Mouse (Mus musculus) neutrophil, adult 5-6 weeks (primary cell): ENCODE results near the gene Csnk1e. TPM values are rescaled to one million over a fixed set of nuclear protein-coding genes. Genes with fewer than 3 reads are reported as not detected.

ENCODE experiments used
- ATAC-seq: fragments of 151-379, 151-347 bp; 2 replicates; pipeline ENCODE4 v1.8.0; 2017; ENCODE audit warnings: mild to moderate bottlenecking, moderate TSS enrichment; ENCODE audit not compliant: insufficient number of reproducible peaks, poor library complexity, low FRiP score, severe bottlenecking; ENCODE audit errors: extremely low read depth
- total RNA-seq: library from RNA; stranded (forward); fragments of 200-1000 nt; gene quantifications from 2 replicates; pipeline ENCODE4 v1.2.3, GENCODE M21; 2017

Csnk1e gene
- total RNA-seq, 1 experiment from 2014 or later = 92.8 TPM

DNA sequence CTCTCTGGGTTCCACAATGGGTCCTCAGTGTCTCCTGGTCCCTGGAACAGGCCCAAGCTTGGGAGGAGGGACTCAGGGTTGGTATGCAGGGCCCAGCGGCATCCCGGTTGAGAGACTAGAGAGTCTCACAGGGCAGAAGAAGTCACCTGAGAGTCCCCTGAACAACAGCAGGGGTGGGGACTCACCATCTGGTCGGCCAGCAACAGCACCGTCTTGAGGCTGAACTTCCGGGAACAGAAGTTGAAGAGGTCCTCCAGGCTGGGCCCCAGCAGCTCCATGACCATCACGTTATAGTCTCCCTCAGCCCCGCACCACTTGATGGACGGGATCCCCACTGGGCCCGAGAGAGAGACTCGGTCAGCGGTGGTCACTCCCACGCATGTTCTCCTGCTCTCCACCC is 25.8 kb downstream of the Csnk1e start:
- no peak for ATAC-seq

DNA sequence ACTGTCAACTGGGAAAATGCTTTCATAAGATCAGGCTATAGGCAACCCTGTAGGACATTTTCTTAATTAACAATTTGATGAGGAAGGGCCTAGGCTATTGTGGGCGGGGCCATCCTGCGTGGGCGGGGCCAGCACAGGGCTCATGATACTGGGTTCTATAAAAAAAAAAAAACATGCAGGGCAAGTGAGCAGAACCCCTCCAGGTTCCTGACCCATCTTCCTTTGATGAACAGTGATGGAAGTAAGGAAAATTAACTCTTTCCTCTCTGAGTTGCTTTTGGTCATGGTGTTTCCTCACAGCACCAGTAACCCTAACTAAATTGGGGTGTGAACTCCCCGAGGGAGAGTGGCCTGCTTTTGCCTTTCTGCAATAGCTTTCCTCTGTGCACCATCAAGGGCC is 26.8 kb downstream of the Csnk1e start:
- ATAC-seq = no peak

DNA sequence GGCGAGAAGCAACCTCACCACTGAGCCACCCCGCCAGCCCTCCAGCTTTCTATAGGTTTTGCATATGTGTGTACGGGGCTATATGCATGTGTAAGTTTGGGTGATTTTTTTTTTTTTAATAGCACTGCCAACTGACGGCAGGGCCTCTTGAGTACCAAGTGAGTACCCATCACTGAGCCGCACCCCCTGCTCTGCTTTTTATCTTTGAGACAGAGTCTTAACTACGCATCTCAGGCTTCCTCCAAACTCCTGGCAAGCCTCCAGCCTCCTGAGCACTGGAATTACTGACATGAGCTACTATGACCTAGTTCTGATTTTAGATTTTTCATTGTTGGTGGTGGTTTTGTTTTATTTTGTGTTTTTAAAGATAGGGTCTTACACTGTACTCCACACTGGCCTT is 27.9 kb downstream of the Csnk1e start:
- ATAC-seq = no peak

DNA sequence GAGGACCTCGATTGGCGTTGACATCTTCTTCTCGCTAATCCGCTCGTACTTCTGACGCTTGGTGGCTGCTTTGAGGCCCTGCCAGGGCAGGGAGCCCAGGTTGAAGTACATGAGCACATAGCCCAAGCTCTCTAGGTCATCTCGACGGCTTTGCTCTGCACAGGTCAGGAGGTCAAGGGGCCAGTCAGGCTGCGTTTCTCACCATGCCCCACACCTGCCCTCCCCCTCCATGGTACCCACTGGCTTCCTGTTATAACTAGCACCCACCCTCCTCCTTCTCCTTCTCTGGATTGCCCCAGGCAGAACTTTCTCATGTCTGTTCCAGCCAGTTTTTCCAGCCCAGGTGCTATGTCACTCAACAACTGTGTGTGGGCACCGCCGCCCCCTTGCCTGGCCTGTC is 29.9 kb downstream of the Csnk1e start:
- no peak for ATAC-seq

DNA sequence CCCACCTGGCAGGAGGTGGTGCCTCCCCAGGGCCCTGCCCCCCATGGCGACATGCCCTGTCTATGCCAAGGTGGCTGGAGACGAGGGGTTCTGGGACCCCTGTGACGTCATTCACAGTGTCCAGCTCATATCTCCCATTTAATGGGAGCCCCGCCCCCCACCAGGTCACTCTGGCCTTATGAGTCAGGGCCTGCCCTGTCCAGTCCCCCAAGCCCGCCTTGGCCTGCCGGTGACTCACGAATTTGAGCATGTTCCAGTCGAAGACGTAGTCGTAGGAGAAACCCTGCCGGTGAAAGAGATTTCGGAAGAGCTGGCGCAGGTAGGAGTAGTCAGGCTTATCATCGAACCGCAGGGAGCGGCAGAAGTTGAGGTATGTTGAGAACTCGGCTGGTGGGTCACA is 30.8 kb downstream of the Csnk1e start:
- ATAC-seq = no peak

DNA sequence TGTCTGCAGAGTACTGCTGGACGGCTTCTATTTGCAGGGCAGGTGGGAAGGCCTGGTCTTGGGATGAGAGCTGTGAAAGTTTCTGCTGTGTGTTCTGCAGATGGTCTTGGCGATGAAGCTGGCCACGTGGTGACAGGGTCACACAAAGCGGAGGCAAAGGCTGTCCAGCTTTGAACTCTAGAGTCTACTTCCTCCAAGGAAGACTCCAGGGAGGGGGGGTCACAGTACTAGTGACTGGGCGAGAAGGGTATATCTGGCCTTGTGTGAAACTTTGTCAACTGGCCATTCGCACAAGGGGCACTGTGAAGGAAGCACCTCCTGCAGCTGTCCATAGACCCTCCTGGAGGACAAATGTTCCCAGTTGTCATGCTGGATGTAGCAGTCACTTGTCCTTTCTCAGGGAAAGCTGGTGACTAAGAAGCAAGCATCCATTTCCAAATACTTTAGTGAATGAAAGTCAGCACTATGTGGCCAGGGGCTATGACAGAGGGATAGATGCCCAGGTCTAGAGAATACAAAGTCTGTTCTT is 32.6 kb downstream of the Csnk1e start:
- ATAC-seq = no peak

DNA sequence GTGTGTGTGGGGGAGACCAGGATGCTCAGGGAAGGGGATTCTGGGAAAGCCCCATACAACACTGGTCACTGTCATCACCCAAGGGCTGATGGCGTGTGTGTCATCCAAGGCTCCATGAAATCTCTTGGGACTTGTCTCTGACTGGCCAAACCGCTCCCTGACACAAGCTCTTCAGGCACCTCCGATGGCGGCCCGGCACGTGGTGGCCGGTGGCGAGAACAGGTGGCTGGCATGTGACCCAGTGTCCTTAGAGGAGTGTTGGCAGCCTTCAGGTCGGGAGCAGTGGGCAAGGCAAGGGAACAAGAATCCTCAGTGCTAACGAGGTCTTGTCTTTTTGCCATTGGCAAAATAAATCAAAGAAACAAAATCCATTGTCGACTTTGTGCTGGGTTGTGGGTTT is 36.7 kb downstream of the Csnk1e start:
- ATAC-seq = no peak

DNA sequence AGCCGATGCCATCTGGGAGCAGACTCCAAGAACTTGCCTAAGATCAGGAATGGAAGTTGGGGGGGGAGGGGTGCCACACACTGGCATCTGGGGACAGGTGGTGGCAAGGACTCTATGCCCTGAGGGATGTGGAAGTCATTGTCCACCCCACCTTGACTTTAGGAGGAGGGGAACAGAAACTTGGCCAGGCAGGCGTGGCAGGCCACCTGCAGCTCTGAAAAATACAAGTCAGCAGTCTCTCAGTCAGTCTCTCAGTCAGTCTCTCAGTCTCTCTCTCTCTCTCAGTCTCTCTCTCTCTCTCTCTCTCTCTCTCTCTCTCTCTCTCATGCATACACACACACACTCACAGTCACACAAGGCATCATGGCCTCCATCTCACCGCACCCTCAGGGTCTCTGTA is 37.1 kb downstream of the Csnk1e start:
- ATAC-seq = no peak

DNA sequence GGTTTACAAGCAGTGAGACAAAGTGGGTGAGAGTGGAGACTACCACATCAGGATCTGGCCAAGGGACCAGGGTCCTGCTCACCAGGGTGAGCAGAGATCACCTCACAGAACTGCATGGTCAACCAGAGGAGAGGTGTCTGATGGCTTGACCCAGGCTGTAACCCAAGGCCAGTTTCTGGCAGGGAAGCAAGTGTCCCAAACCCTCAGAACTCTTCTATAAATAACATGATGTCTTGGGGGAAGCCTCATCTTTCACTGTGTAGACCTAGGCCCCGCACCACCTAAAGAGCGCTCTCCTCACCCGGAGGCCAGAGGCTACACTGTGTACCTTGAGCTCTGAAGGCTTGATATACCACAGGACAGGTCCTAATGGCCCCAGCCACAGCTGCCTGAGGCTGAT is 38.0 kb downstream of the Csnk1e start:
- ATAC-seq = no peak

DNA sequence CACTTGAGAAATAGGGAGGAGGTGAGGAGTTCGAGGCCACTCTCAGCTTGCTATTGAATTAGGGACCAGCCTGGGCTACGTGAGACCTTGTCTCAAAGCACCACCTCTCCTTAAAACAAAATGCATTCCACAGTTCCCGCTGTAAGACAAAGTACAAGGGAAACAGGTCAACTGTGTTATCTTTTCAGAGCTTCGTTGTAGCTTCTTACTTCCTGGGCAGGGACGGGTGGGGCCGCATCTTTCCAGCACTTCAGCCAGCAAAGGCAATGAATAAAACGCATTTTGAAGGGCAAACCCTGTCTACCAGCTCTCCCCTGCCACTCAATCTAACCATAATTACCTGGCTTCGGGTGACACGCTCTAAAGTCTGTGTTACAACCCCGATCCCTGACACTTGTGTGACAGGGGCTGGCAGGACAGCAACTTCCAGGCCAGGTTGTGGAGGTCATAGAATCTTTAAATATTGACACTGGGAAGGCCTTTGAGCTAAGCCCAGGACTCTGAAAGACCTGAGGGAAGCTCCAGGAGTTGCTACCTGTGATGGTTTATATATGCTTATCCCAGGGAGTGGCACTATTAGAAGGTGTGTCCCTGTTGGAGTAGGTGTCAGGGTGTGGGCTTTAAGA is 38.8 kb downstream of the Csnk1e start:
- ATAC-seq = no peak

DNA sequence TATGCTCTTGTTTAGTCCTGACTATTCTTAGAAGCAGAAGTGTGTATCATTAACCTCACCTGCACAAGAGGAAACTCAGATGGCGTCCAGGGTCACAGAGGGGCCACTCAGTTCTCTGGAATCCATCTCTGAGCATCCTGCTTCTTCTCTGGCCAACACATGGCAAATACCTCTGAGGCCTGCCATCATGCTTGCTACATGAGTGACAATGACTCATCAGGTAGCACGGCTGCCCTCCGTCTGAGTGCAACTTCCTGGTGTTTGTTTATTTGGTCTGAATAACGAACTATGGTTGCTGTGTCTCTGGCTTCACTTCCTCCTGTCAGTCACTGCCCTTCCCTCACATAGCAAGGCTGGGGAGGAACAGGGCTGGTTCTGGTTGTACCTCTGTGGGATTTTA is 40.9 kb downstream of the Csnk1e start:
- peak; percentile 87 for ATAC-seq

DNA sequence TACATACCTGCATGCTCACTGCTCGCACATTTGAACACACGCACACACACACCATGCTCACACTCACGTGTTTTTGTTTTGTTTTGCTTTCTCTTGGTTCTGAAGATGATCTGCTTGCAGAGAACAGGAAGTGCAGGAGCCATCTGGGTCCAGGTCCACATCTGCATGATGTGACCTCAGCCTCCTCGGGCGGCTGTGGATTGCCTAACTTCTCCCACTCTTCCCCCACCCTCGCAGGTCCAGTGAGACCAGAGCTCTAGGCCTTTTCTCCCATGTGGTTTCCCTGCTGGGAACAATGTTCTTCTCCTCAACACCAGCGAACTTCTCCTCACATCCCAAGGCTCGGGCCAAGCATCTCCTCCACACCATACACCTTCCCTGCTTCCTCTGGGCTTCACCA is 41.6 kb downstream of the Csnk1e start:
- ATAC-seq = peak; percentile 23

DNA sequence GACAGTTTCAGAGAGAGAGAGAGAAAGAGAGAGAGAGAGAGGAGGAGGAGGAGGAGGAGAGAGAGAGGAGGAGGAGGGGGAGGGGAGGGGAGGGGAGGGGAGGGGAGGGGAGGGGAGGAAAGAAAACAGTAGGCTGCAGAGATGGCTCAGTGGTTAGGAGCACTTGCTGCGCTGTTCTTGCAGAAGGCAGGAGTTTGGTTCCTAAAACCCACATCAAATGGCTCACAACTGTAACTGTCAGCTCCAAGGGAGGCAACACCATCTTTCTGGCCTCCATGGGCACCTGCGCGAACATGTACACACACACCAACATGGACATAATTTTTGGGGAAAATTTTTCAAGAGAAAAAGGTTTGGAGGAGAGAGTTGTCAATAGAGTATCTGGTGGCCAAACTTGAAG is 42.2 kb downstream of the Csnk1e start:
- ATAC-seq = no peak

DNA sequence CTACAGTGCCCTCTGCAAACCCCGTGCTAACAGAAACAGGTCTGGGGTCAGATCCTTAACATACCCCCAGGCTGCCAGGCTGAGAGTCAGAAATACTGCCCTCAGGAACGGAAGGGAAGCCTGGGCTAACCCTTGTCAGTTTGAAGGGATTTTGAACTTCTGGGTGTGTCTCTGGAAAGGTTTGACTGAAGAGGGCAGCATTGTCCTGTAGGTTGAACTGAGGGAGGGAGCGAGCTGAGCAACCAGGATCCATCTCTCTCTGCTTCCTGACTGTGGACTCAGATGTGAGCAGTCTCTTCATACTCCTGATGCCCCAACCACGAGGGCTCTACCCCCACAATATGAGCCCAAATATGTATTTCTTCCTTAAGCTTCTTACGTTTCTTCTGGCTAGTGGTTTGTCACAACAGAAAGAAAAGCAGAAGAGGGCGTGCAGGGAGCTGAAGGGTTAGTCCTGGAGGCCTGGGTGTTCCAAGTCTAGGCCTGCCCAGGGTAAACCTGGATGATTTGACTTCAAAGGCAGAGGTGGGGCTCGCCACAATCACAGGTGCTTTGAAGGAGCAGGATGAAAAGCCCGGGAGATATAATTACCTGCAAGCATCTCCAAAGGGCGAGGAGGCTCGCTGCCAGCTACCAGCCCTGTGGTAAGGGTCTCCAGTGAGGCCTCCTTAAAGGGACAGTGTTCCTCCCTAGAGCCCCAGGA is 43.9 kb downstream of the Csnk1e start:
- no peak for ATAC-seq

DNA sequence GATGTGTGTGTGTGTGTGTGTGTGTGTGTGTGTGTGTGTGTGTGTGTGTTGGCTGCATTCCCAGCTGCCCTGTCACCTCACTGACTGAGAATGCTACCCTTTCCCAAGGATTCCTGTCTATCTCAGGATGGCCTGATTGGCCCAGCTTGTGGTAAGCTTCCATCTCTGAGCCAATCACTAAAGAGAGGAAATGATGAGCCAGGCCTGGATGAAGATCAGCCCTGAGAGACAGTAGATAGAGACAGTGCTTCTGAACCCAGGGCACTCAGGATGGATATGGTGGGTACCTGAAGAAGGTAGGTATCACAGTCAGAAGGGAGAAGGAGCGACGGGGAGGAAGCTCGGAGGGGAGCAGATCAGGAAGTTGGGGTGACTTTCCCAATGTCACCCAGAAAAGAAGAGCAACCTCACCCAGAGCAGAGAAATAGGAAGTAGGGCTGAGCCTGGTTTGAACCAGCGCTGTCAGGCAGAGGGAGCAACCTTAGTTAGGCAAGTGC is 46.2 kb downstream of the Csnk1e start:
- ATAC-seq = peak; percentile 60

DNA sequence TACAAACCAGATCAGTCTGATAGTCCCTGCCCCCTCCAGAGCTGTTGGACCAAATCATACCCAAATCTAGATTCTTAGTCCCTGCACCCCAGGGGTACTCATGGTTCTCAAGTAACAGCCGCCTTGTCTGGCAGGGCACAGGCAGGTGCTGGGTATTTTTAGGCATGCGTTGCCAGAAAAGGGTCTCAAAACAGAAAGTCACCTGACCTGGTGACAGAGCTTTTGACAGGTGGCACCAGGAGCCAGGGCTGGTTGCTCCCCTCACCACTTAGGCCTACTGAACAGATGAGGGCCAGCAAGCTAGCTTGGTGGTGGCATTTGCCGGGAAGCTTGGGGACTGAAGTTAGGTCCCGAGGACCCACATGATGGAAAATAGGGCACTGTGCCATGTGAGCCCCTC is 48.8 kb downstream of the Csnk1e start:
- ATAC-seq = no peak

DNA sequence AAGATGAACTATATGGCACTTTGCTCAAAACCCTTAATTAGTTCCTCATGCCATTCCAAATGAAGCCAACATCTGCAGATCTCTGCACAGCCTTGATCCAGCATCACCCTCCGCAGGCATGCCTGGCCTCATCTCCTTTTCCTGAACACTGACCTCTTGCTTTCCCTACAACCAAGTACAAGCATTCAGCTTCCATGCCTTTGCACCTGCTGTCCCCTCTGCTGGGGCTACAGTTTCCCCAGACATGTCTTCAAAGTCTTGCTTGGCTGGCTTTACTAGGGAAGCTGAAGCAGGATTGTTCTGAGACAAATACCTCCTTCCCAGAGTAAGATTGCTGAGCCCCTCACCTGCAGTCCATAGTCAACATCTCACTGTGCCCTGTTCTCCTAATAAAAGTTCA is 51.1 kb downstream of the Csnk1e start:
- ATAC-seq = no peak

DNA sequence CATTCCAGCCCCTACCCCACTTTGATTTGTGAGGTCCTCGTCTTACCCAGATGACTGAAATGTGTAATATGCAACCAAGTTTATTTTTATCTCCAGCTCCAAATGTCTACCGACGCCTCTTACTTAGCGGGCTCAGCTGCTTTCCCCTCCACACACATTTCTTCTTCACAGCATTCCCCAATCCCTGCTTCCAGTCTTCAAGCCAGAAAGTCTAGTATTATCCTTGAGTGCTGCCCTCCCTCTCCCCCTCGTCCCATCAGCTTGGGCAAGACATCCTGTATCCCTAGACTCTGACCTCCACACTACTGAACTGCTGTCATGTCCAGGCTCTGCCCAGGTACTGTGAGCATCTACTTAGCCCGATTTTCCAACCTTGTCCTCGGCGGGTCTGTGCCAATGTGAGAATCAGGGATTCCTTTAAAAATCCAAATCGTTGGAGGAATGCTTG is 51.6 kb downstream of the Csnk1e start:
- ATAC-seq = no peak

DNA sequence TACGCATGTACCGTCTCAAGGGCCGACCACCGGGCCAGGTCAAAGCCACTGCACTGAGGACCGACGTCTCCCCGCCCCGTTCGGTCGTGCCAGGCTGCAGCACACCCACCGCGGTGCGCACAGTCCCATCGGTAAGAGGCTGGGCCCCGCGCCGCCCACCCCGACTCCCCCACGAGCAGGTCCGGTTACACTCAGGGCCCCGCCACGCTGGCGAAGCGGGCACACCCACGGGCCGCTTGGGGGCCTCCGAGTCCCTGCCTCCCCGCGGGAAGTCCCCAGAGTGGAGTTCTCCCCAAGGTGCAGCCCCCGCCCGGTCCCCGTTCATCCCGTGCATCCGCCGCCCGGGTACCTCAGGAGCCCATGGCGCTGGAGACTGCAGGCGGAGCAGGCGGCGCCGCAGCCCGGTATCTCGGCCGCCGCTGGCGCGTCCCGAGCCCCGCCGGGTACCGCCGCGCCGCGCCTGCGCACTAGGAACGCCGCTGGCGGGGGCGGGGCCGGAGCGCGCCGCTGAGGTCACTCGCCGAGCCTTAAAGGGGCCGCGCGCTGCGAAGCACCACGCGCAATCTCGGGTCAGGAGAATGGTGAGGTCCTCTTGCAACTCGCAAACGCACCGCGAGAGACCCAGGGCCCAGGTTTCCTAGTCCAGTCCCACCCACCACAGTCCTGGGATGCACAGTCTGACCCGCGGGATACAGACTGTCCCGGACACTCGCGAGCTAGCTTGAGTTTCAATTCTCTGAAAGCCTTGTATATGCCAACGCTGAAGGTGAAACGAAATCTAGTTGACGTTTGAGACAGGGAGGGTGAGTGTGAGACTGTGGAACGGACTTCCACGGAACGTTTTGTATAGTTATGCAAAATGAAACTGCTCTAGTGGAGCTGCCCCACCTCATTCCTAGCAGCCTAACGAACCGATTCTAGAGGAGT is 52.3 kb downstream of the Csnk1e start, which contains the start of gene Tmem184b:
Tmem184b (minus strand) TSS at position 734 of the 927 bp plus-strand sequence.
- ATAC-seq = peak; percentile 57
